ENCODE assay signal across 10 mouse cellular contexts in genomic region chr15:93084967-93085617, GRCm38 (mm10).
DNase-seq lines count a peak whose midpoint lies in the region; ATAC-seq lines count a peak whose summit lies in the region.
"Had no signal": no experiment of that assay in that cellular context is flagged by ENCODE, and none has a peak within 500 bp of the region (broad histone marks: within the 10 kb centered on the region; RNA-seq: fewer than 3 reads in every experiment).

No protein-coding gene starts in this region.

- peaks cover 8% of the 10 kb centered on the region for H3K4me1 ChIP-seq in embryonic facial prominence, embryonic 10.5 days
- peaks cover 4% of the 10 kb centered on the region; the same call in 1 of the 2 replicates for H3K4me1 ChIP-seq in midbrain, embryonic 16.5 days (ENCODE audit: control insufficient read depth, insufficient read depth, low read length)
- H3K4me1 ChIP-seq: liver, embryonic 12.5 days had no signal

- H3K9ac ChIP-seq in midbrain, embryonic 16.5 days (ENCODE audit: low read depth, low read length), result 0 out of 2 replicates have a peak overlapping the region, but pooled peaks have one; percentile 34
- H3K9ac ChIP-seq: liver, embryonic 12.5 days had no signal

- H3K27ac ChIP-seq in embryonic facial prominence, embryonic 10.5 days (replicated peaks), result no peak overlapping the region
- H3K27ac ChIP-seq in midbrain, embryonic 16.5 days (ENCODE audit: low read length), result no peak overlapping the region
- H3K27ac ChIP-seq: liver, embryonic 12.5 days had no signal

- H3K4me2 ChIP-seq in midbrain, embryonic 16.5 days (ENCODE audit: low read length), result no peak overlapping the region
- H3K4me2 ChIP-seq: liver, embryonic 12.5 days had no signal

- WGBS in embryonic facial prominence, embryonic 10.5 days, result 47% methylated on average over 14 of the region's 14 CpGs
- WGBS in midbrain, embryonic 16.5 days, result 38% methylated on average over 14 of the region's 14 CpGs

- no peaks in the 10 kb centered on the region for H3K36me3 ChIP-seq in embryonic facial prominence, embryonic 10.5 days (replicated peaks)
- H3K36me3 ChIP-seq in midbrain, embryonic 16.5 days (ENCODE audit: control insufficient read depth, insufficient read depth, low read length), result no peaks in the 10 kb centered on the region
- H3K36me3 ChIP-seq: liver, embryonic 12.5 days had no signal

- peak; percentile 75 to 89 for DNase-seq in cerebellum, postnatal 10 days
- no peak for DNase-seq in cerebellum, postnatal 36 days
- DNase-seq in embryonic facial prominence, embryonic 10.5 days (ENCODE audit: low spot score), result peak; percentile 25
- peak; percentile 34 for DNase-seq in layer of hippocampus, adult 9-11 months
- DNase-seq in spleen, postnatal 4 days (ENCODE audit: low spot score in 2 of 2), result no peak
- no peak for DNase-seq in spleen, adult 18-20 months
- DNase-seq in urinary bladder, postnatal 36 days (ENCODE audit: low spot score in 2 of 2), result no peak

- no peaks in the 10 kb centered on the region for H3K27me3 ChIP-seq in embryonic facial prominence, embryonic 10.5 days (replicated peaks; ENCODE audit: low read depth, poor library complexity, severe bottlenecking)
- no peaks in the 10 kb centered on the region for H3K27me3 ChIP-seq in midbrain, embryonic 16.5 days (ENCODE audit: control insufficient read depth, insufficient read depth, low read depth, low read length)
- H3K27me3 ChIP-seq: liver, embryonic 12.5 days had no signal

- ATAC-seq in midbrain, embryonic 16.5 days, result no peak
- ATAC-seq: liver, embryonic 12.5 days had no signal

- H3K9me3 ChIP-seq in embryonic facial prominence, embryonic 10.5 days, result no peaks in the 10 kb centered on the region
- no peaks in the 10 kb centered on the region for H3K9me3 ChIP-seq in midbrain, embryonic 16.5 days (replicated peaks; ENCODE audit: control insufficient read depth, low read length, poor library complexity, severe bottlenecking)
- H3K9me3 ChIP-seq: liver, embryonic 12.5 days had no signal

- H3K4me3 ChIP-seq in embryonic facial prominence, embryonic 10.5 days, result no peak overlapping the region
- H3K4me3 ChIP-seq in midbrain, embryonic 16.5 days (ENCODE audit: low read depth, low read length), result no peak overlapping the region
- H3K4me3 ChIP-seq: erythroblast, embryonic 14.5 days; liver, embryonic 12.5 days had no signal

Comparison
In these comparisons a context has a peak if more than half of its experiments do, and no peak if none do; other contexts are left out.
1. DNase-seq: peak in cerebellum, postnatal 10 days (2 of 2), embryonic facial prominence, embryonic 10.5 days (single experiment) and layer of hippocampus, adult 9-11 months (single experiment); none in cerebellum, postnatal 36 days (0 of 2), spleen, postnatal 4 days (0 of 2), spleen, adult 18-20 months (0 of 2) and urinary bladder, postnatal 36 days (0 of 2).